Mouse (Mus musculus) MEL-GATA-1-ER (cell line): ENCODE data around the gene Ccdc12.
"Not testable (repeated sequence)": the region's sequence is repeated elsewhere in the genome, so short reads cannot be mapped to it uniquely, and the experiment has no call there.

Experiments used
- DNase-seq: peaks from one replicate; pipeline ENCODE4 v3.0.0-alpha.2; 2012; ENCODE audit warnings: low read depth; ENCODE audit errors: extremely low read depth

The Ccdc12 gene

DNA sequence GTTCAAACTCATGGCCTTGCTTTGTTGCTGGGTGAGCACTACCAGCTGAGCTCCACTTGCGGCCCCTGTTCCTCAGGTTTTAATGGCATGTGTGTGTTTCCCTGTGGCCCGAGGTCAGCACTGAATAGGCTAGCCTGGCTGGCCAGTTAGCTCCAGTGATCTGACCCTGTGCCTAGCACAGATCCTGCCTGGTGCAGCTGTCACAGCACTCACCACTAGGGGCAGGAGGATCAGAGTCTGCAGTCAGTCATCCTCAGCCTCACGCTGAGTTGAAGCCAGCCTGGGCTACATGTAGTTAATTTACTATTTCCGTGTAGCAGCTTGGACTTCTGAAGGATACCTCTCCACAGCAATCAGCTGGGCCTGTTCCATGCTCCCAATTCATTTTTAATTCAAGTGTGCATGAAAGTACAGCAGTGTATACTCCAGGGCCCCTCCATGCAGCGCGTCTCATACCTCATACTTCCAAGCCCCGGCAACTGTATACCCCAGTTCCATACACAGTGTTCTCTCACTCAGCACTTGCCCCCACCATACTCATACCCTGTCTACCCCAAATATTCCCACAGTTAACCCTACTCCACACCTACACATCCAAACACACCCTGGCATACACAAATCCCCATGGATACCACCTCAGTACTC lies 16.3 kb downstream of the Ccdc12 start:
- no peak for DNase-seq

DNA sequence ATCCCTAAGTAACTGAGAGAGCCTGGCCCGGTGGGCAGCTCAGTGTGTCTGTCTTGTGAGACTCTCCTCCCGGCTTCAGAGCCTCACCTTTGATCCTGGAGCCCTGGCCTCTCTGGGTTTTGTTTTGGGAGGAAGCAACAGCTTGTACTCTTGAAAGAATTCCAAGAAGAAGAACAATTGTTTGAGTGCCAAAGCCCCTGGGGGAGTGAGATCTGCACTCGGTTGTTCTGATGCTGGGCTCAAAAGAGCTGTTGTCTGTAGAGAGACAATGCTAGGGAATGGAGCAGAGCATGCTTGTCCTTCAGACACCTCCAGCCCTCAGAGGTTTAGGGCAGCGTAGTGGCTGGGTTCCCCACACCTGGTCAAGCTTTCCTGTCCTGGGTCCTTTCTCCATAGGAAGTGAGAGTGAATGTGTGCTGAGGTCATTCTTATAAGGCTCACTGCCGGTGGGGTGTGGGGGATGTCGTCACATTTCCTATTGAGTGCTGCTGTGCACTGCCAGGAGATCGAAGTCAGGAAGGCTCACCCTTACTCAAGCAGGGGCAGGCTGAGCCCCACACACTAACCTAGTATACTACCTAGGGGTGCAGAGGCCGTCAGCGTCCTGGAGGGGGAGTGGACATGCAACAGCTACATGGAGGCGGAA lies 16.9 kb downstream of the Ccdc12 start:
- no peak for DNase-seq

GRCm38 (mm10) chr9:110676492-110676911 lies 20.2 kb downstream of the Ccdc12 start:
- DNase-seq = no peak

DNA sequence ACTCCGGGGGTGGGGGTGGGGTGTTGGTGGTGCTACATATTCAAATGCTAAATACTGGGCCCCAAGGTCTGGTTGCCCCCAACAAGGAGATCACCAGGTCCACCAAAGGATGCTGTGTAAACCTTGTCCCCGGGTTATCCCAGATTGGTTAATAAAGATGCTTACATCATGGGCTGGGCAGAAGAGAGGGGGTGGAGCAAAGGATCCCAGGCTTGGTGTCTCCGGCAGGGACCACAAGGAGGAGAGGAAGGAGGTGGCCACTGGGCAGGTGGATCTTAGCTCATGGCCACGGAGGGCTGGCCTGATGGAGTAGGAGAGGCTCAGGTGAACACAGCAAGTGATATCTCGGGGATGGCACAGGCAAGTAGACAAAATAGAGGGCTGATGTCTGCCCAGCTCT lies 22.6 kb downstream of the Ccdc12 start:
- DNase-seq = no peak

DNA sequence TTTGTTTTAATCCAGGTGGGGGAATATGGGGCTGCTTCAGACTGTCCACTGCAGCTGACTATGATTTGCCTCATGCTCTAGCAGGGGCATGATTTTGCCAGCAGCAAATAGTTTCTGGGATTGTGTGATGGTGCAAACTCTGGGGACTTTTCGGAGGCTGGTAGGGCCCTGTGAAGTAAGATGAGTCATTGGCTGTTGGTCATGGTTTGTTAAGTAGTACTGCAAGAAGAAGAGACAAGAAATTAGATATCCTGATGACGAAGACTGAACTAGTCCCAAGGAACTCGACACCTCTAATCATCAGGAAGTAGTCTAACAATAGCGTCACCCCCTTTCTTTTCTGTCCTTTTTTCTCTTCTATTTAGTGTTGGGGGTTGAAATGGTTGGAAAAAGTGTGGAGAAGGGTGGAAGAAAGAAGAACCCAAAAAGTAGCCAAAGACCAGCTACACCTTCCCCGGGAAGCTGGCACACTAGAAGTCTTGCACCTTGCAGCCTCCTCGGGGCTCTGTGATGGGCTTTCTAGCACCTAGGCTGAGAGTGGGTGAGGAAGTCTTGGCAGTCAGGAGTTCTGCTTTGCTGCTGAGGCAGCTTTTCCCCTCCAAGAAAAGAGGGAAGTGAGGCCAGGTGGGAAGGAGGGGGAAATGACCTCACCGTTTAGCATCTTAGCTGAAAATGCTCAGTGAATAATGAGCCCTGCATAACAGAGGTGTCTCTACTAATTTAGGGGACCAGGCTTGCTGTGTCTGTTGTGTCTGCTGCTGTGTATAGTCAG lies 24.6 kb downstream of the Ccdc12 start:
- DNase-seq = no peak

DNA sequence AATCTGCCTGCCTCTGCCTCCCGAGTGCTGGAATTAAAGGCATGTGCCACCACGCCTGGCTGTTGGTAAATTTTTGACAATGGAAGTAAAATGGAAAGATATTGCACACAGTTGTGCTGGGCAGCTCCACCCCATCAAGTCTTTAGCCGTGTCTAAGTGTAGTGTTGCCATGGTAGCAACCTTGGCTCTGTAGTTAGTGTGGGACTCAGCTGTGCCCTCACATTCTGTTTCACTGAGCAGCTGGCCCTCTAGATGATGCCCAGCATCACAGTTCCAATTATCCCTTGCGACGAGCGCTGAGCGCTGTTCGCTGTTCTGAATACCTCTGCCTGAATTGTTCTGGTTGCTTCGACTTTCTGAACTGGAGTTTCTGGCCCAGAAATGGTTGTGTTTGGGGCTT lies 25.5 kb downstream of the Ccdc12 start:
- no peak for DNase-seq

DNA sequence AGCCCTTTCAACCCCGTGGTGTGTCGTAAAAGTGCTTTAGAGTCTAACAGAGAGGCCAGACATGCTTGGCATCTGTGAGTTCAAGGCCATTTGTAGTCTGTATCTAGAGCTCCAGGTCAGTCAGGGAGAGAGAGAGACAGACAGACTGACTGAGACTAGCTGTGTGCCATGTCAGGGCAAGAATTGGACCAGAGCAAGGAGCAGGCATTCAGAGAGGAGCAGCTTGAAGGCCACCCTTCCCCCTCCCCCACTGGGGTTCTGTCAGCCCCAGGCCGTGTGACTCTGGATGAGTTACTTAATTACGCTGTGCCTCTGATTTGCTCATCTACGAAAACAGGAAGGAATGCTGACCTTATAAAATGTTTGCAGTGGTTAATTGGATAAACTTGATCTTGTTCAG lies 26.0 kb downstream of the Ccdc12 start:
- no peak for DNase-seq

DNA sequence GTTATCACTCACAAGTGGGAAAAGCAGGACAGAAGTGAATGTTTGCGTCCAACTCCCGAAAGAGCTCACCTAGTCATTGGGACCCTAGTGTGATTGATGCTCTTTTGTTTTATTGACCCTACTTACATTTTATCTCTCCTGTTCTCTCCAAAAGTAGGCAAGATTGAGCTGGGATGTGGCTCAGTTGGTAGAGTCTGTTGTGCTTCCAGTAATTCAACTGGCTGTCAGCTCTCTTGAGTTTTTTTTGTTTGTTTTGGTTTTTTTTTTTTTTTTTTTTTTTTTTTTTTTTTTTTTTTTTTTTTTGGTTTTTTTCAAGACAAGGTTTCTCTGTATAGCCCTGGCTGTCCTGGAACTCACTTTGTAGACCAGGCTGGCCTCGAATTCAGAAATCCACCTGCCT lies 26.4 kb downstream of the Ccdc12 start:
- not testable (repeated sequence) for DNase-seq

DNA sequence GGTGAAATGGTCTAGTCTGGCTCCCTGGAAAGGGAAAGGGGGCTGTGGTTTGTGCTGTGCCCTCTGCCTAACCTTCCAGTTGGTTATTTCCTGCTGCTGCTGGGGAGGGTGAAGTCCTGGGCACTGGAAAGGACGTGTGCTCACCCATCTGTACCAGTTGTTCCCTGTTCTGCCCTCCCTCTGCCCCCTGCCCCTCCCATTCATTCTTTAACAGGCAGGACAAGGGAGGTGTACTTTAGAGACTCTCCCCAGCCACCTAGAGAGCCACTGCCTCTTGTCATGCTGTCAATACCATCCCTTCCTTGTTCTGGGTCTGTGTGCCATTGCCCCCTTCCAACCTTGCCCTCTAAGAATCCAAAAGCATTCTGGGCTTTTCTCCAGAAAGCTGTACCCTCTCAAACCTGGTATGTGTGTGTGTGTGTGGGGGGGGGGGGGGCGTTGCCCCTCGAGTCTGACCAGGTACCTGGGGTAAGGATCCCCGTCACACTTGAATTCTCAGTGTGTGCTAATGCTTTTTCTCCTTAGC lies 27.3 kb downstream of the Ccdc12 start:
- DNase-seq = no peak

DNA sequence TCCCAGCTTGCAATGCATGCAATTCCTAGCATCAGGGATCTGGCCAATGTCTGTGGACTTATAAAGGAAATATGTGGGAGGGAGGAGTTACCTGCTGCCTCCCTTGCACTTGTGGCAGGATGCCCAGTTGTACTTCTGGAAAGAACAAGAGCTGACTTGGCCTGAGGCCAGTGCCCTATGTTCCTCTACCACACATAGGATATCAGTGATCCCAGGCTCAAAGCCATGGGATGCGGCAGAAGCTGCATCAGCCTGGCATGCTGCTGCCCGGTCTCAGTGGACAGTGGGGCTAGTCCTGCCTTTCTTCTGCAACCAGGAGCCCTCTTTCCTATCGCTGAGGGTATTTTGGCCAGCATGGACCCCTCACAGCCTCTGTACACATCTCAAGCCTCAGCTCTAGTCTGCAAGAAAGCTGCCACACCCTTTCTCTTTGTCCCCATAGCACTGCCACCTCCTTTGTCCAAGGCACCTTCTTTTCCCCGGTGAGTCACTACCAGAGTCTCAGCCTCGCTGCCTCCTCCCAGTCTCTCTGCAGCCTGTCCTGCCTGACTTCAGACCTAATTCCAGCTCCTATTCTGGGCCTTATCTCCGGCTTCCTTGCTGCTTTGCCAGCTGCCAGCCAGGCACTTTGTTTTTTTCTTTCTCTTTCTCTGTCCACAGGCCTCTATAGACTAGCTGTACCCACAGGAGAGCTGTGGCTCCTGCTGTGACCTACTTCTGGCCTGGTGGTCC lies 28.0 kb downstream of the Ccdc12 start:
- no peak for DNase-seq

DNA sequence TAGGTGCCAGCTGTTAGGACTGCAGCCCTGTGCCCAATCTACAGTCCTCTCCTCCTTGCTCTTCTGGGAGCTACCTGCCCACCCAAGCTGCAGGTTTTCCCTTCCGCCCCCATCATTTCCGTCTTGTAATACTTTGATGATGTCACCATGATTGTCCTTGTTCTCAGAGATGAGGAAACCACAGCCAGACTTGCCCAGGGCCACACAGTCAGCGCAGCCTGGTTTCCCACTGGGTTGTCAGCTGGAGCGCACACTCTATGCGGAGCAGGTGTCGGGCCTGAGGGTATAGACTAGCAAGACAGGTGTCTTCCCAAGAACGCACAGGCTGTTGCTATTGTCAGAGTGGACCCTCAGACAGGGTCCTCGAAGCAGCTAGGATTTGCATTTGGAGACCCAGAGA lies 28.9 kb downstream of the Ccdc12 start:
- DNase-seq = no peak

- DNase-seq = no peak
Observed at GRCm38 (mm10) chr9:110685591-110685990, 29.3 kb downstream of the Ccdc12 start.

GRCm38 (mm10) chr9:110686472-110686871 lies 30.2 kb downstream of the Ccdc12 start:
- DNase-seq = no peak

DNA sequence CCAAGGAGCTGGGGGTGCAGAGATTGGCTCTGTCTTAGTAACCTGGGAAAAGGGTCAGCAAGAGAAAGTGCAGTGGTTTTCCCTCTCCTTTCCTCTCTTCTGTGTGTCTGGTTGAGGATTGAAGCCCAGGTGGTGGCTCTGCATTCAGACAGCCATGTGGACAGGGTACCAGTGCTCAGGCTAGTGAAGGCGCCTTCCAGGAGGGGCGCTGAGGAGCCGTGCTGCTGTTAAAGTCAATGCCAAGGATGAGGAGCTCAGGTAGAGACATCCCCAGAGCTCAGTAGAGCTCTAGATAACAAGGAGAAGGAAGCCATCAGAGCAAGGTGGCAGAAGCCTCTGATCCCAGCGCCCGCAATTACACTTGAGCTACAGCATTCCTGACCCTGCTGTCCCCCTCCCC lies 30.8 kb downstream of the Ccdc12 start:
- no peak for DNase-seq

DNA sequence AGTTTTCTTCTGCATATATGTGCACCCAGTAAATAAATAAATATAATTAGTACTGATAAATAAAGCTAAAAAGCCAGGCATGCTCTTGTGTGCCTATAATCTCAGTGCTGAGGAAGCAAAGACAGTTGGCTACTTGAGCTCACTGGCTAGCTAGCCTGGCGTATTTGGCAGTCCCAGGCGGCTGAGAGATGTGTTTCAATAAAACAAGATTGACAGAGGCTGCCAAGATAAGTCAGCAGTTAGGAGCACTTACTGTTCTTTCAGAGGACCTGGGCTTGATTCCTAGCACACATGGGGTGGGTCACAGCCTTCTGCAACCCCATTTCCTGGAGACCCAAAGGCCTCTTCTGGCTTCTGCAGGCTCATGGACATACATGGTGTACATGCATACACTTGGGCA lies 31.5 kb downstream of the Ccdc12 start:
- no peak for DNase-seq

DNA sequence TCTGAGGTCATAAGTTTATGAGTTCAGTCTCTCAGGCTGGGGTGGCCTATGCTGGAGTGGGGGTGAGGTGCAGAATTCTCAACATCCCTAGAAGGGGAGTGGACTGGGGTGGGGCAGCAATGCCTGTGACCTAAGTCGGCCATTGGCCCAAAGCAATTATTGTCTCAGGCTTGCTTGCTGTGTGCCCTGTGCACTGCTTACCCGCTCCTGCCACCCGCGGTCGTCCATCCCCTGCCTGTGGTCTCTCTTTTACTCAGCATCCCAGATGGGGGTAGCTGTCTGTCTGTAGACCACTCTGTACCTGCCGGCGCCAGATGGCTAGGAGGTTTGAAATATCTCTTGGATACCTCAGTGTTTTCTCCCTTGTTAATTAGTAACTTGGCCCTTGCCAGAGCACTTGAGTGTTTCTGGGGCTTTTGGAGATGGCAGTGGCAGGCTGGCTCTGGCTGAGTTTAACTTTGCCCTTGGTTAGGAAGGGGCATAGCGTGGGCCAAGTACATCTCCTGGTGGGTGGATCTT lies 33.0 kb downstream of the Ccdc12 start:
- DNase-seq = no peak

DNA sequence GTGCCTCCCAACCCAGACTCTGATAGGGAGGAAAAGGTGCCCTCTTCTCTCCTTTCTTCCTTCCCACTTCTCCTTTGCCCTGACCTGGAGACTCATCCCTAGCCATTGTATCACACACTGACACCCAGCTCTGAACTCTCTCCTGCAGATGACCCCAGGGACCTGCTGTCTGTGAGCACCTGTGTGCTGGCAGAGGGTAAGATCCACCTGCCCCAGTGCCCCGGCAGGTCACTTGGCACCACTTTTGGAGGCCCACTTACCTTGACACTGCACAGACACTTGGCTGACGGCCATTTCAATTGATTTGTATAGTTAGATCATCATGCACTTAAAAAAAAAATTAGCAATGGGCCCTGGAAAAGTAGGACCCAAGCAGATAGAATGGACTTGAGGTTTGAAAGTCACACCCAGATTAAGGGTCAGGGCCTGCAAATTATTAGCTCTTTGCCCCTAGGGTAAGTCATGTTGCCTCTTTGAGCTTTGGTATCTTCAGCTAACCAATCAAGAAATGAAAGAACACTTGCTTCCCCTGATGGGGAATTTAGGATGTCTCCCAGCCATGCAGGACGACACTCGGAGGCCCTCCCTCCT lies 39.0 kb downstream of the Ccdc12 start:
- DNase-seq = no peak

- DNase-seq = no peak
Observed at GRCm38 (mm10) chr9:110696427-110696826, 40.1 kb downstream of the Ccdc12 start.

- DNase-seq = no peak
Observed at GRCm38 (mm10) chr9:110697465-110697864, 41.2 kb downstream of the Ccdc12 start.

GRCm38 (mm10) chr9:110699574-110699973 lies 43.3 kb downstream of the Ccdc12 start:
- no peak for DNase-seq
